Mouse (Mus musculus) liver, embryonic 16.5 days (tissue): ENCODE measurements around the gene Gm17606. TPM values are rescaled to one million over a fixed set of nuclear protein-coding genes. Genes with fewer than 3 reads are reported as not detected.

Experiments
- ATAC-seq: fragments of 200-750 bp; cut with Nextera tagmentation; 2 replicates; pipeline ENCODE4 v1.8.0; 2017; ENCODE audit warnings: low read depth, mild to moderate bottlenecking, moderate number of reproducible peaks, moderate library complexity
- H3K27ac ChIP-seq: fragments of 300-500 bp; sonication (generic); 2 replicates; pipeline ENCODE4 v1.5.1; 2014; ENCODE audit warnings: mild to moderate bottlenecking, low read length
- H3K27me3 ChIP-seq: fragments of 300-500 bp; sonication (generic); 2 replicates; pipeline ENCODE4 v1.6.1; 2014; ENCODE audit warnings: low read depth, low read length, mixed read lengths; ENCODE audit not compliant: control insufficient read depth, insufficient read depth
- H3K36me3 ChIP-seq: fragments of 300-500 bp; sonication (generic); 2 replicates; pipeline ENCODE4 v1.6.1; 2014; ENCODE audit warnings: mild to moderate bottlenecking; ENCODE audit not compliant: control insufficient read depth, insufficient read depth
- H3K4me1 ChIP-seq: fragments of 300-500 bp; sonication (generic); 2 replicates; pipeline ENCODE4 v1.6.1; 2014; ENCODE audit warnings: low read depth, low read length, mixed read lengths; ENCODE audit not compliant: control insufficient read depth
- H3K4me2 ChIP-seq: fragments of 300-500 bp; sonication (generic); 2 replicates; pipeline ENCODE4 v1.6.1; 2014; ENCODE audit warnings: low read depth, low read length, mixed read lengths
- H3K4me3 ChIP-seq: fragments of 300-500 bp; sonication (generic); 2 replicates; pipeline ENCODE4 v1.5.1; 2014; ENCODE audit warnings: low read depth, mild to moderate bottlenecking, low read length
- H3K9ac ChIP-seq: fragments of 300-500 bp; sonication (generic); 2 replicates; pipeline ENCODE4 v1.6.1; 2014; ENCODE audit warnings: low read depth, low read length
- H3K9me3 ChIP-seq: fragments of 300-500 bp; sonication (generic); replicated peaks from 2 replicates; pipeline ENCODE4 v1.6.1; 2016; ENCODE audit warnings: low read length; ENCODE audit not compliant: control insufficient read depth
- WGBS: fragments of 180-500 bp; shearing (Covaris S2); extraction: QIAGEN DNeasy Blood & Tissue Kit; methylation state at CpG from one replicate; pipeline ENCODE4 v1.1.7; 2014; ENCODE audit not compliant: insufficient replicate concordance; 5-methylcytosine and 5-hydroxymethylcytosine counted together
- polyA plus RNA-seq: library from polyadenylated mRNA; unstranded; fragments of >200 nt; fragmentation: Nextera tagmentation; extraction: Ambion mirVana; gene quantifications from 2 replicates; pipeline ENCODE4 v1.2.1, GENCODE M21; 2015

Gene Gm17606
- not detected in 2 replicates for polyA plus RNA-seq

GRCm38 (mm10) chr14:54640946-54641304, at the start of gene Gm17606:
Gm17606 (plus strand) TSS chr14:54640952.
- Histone ChIP-seq H3K36me3 (peaks cover 37% of the 10 kb centered on the region), H3K9ac (peak within 1 kb of the TSS; percentile 76), H3K27me3 (peaks cover 19% of the 10 kb centered on the region), H3K27ac (no peak within 1 kb of the TSS), H3K4me2 (peak within 1 kb of the TSS; percentile 79), H3K4me1 (peaks cover 7% of the 10 kb centered on the region; the same call in 1 of the 2 replicates), H3K4me3 (peak within 1 kb of the TSS; percentile 62), H3K9me3 (no peaks in the 10 kb centered on the region)
- WGBS: under 1% methylated on average over 28 of the region's 28 CpGs
- ATAC-seq: no peak

GRCm38 (mm10) chr14:54591056-54591455, 49.7 kb upstream of the Gm17606 start:
- Histone ChIP-seq H3K27ac (no peak overlapping the region), H3K4me3 (no peak overlapping the region), H3K27me3 (no peaks in the 10 kb centered on the region), H3K9me3 (no peaks in the 10 kb centered on the region), H3K4me1 (no peaks in the 10 kb centered on the region), H3K36me3 (no peaks in the 10 kb centered on the region; the same call in 1 of the 2 replicates), H3K9ac (no peak overlapping the region), H3K4me2 (no peak overlapping the region)
- 83% methylated on average over 16 of the region's 16 CpGs for WGBS
- no peak for ATAC-seq

- Histone ChIP-seq H3K9me3 (no peaks in the 10 kb centered on the region), H3K9ac (no peak overlapping the region), H3K27ac (no peak overlapping the region), H3K4me2 (no peak overlapping the region), H3K4me3 (no peak overlapping the region), H3K4me1 (no peaks in the 10 kb centered on the region), H3K27me3 (no peaks in the 10 kb centered on the region), H3K36me3 (no peaks in the 10 kb centered on the region; the same call in 1 of the 2 replicates)
- peak; percentile 50 for ATAC-seq
- 36% methylated on average over 10 of the region's 10 CpGs for WGBS
These were observed 48.3 kb upstream of the Gm17606 start for GRCm38 (mm10) chr14:54592319-54592934.

GRCm38 (mm10) chr14:54594055-54594454, 46.7 kb upstream of the Gm17606 start:
- Histone ChIP-seq H3K4me3 (no peak overlapping the region), H3K27ac (no peak overlapping the region), H3K4me2 (no peak overlapping the region), H3K9ac (no peak overlapping the region), H3K9me3 (no peaks in the 10 kb centered on the region), H3K36me3 (no peaks in the 10 kb centered on the region; the same call in 1 of the 2 replicates), H3K4me1 (no peaks in the 10 kb centered on the region), H3K27me3 (no peaks in the 10 kb centered on the region)
- ATAC-seq: no peak
- WGBS: 67% methylated on average over 3 of the region's 3 CpGs

- no peak for ATAC-seq
- Histone ChIP-seq H3K4me3 (no peak overlapping the region), H3K36me3 (no peaks in the 10 kb centered on the region; the same call in 1 of the 2 replicates), H3K4me2 (no peak overlapping the region), H3K27ac (no peak overlapping the region), H3K9me3 (no peaks in the 10 kb centered on the region), H3K9ac (no peak overlapping the region), H3K4me1 (no peaks in the 10 kb centered on the region), H3K27me3 (no peaks in the 10 kb centered on the region)
- 70% methylated on average over 28 of the region's 28 CpGs for WGBS
These were observed 45.9 kb upstream of the Gm17606 start for GRCm38 (mm10) chr14:54594631-54595414.

GRCm38 (mm10) chr14:54597084-54597483, 43.7 kb upstream of the Gm17606 start:
- Histone ChIP-seq H3K36me3 (no peaks in the 10 kb centered on the region; the same call in 1 of the 2 replicates), H3K9ac (no peak overlapping the region), H3K27ac (no peak overlapping the region), H3K9me3 (no peaks in the 10 kb centered on the region), H3K4me3 (no peak overlapping the region), H3K27me3 (no peaks in the 10 kb centered on the region), H3K4me2 (no peak overlapping the region), H3K4me1 (peaks cover 3% of the 10 kb centered on the region)
- ATAC-seq: no peak
- 67% methylated on average over 7 of the region's 7 CpGs for WGBS

- Histone ChIP-seq H3K27me3 (no peaks in the 10 kb centered on the region), H3K4me1 (peaks cover 30% of the 10 kb centered on the region), H3K9ac (no peak overlapping the region), H3K4me2 (no peak overlapping the region), H3K9me3 (no peaks in the 10 kb centered on the region), H3K4me3 (no peak overlapping the region), H3K27ac (no peak overlapping the region), H3K36me3 (no peaks in the 10 kb centered on the region)
- no peak for ATAC-seq
- WGBS: 45% methylated on average over 2 of the region's 2 CpGs
These were observed 39.2 kb upstream of the Gm17606 start for GRCm38 (mm10) chr14:54601601-54602000.

- 40% methylated on average over 4 of the region's 4 CpGs for WGBS
- Histone ChIP-seq H3K36me3 (no peaks in the 10 kb centered on the region), H3K27me3 (no peaks in the 10 kb centered on the region), H3K4me1 (peaks cover 30% of the 10 kb centered on the region), H3K9me3 (no peaks in the 10 kb centered on the region), H3K4me3 (peak overlapping the region; percentile 82), H3K27ac (peak overlapping the region; percentile 95), H3K9ac (peak overlapping the region; percentile 86), H3K4me2 (peak overlapping the region; percentile 68)
- no peak for ATAC-seq
These were observed 38.1 kb upstream of the Gm17606 start for GRCm38 (mm10) chr14:54602613-54603012.
